Mouse (Mus musculus): ENCODE data around the gene Cab39.
A peak's percentile ranks its signal among the peaks of the same experiment; 100 is the strongest.

The Cab39 gene

DNA sequence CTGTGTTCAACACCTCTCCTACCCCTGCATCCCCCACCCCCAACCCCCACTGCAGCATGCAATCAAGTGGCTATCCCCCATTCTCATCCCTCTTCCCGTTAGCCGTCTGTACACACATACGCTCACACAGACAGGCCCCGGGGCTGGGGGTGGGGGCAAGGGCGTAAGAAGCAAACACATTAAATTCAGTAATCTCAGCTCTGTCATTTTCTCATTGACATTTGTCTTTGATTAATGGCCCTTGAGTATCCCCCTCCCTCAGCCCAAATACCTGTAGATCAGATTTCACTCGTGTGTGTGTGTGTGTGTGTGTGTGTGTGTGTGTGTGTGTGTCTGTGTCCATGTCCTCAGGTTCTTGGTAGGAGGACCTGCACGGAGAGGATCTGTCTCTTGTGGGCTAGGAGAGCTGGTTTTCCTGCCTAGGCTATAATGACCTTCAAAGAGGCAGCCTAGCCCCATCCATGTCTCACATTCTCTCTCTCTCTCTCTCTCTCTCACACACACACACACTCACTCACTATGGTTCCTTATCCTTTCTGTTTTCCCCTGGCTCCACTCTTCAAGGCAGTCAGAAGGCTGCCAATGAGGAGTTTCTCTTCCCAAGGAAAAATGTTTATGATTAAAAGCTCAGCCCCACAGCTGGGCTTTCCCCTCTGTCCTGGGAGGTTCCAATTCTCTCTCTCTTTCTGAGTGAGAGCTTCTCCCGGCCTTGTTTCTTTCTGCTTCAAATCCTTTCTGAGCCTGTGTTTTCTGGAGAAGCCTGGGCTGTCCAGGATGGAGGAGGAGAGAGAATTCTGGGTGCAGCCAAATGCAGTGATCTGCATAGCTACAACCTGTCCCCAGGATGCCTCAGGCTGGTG, 104.9 kb downstream of the Cab39 start:
- peak in 1 of 2 experiments; percentile 73 for DNase-seq (ENCODE audit: inconsistent age in 2 of 2, low spot score in 1 of 2)

DNA sequence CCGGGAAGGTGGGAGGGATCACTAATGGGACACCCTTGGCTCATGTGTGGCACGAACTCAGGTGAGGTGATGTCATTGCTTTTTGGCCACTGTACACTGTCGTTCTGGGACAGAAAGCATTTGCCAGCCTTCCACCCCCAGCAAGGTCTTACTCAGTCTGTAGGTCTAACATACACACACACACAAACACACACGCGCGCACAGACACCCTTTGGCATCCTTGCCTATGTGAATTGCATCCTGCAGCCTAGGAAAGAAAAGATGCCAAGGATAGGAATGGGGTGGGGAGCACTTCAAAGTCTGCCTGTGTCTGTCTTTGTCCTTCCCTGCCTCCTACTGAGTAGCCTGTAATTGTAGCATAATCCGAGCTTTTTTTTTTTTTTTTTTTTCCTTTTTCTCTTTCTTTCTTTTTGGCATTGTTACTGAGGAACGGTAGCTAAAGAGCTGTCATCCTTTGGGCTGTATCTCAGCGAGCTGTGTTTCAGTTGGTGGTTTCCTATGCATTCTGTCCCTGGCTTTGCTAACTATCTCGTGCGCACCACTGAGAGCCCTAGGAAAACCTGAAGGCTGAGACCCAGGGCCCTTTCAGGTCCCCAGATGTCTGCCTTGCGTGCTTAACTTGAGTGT, 105.6 kb downstream of the Cab39 start:
- no peak for DNase-seq (ENCODE audit: inconsistent age in 2 of 2, low spot score in 1 of 2)

GRCm38 (mm10) chr1:85899388-85899761, 106.1 kb downstream of the Cab39 start:
- peak in 1 of 2 experiments; percentile 71 for DNase-seq (ENCODE audit: inconsistent age in 2 of 2, low spot score in 1 of 2)

GRCm38 (mm10) chr1:85900521-85901333, 107.5 kb downstream of the Cab39 start:
- DNase-seq (ENCODE audit: inconsistent age in 2 of 2, low spot score in 1 of 2): peak in 1 of 2 experiments; percentile 73

All from adrenal gland, adult (tissue).